Mouse (Mus musculus) lung, postnatal 36 days (tissue): ENCODE results near the gene Cog5.

Experiments used
- DNase-seq: peaks from one replicate; pipeline ENCODE4 v3.0.0; 2022; ENCODE audit warnings: mixed read lengths

Gene Cog5

DNA sequence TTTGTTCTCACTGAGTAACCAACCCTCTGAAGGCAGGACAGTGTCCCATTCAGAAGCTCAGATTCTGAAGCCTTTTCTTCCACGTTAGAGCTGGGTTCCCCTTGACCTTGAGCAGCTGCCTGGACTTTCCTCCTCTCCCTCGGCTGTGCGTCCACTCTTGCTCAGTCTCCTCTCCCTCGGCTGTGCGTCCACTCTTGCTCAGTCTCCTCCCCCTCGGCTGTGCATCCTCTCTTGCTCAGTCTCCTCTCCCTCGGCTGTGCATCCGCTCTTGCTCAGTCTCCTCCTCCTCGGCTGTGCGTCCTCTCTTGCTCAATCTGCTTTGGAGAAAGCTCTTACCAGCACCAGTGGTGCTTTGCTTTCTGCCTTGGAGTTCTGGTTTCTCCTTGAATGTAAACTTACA lies 171.2 kb downstream of the Cog5 start:
- DNase-seq = peak; percentile 2

DNA sequence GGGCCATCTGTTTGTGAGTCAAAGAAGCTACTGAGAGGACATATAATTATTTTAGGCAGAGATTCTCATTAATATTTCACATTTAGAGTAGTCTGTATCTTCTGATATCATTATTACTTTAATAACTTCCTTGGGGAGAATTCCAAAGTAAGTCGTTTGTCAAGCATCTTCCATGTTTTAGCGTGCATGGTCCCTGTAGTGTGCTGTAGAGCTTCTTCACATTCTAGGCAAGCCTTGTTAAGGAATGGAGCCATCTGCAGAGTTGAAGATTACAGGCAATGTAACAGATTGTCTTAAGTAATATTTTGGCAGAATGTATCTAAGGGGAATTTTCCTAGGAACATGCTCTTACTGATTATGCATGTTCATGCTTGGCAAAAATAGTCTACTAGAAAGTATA lies 171.8 kb downstream of the Cog5 start:
- no peak for DNase-seq

DNA sequence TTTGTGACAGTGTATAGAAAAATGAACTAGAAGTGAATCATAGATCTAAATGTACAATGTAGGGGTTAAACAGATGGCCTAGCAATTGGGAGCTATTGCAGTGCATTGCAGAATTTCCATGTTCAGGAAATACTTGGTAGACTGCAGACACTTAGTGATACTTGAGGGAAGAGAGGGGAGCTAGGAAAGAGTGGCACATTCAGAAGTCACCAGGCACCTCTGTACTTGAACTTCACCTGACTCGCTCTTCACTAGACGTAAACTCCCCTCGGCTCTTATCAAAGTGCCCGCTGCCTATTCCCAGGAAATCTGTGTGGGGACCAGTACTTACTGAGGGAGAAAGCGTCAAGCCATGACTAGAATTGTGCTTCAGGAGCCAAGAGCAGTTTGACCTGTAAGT lies 180.8 kb downstream of the Cog5 start:
- peak; percentile 25 for DNase-seq

DNA sequence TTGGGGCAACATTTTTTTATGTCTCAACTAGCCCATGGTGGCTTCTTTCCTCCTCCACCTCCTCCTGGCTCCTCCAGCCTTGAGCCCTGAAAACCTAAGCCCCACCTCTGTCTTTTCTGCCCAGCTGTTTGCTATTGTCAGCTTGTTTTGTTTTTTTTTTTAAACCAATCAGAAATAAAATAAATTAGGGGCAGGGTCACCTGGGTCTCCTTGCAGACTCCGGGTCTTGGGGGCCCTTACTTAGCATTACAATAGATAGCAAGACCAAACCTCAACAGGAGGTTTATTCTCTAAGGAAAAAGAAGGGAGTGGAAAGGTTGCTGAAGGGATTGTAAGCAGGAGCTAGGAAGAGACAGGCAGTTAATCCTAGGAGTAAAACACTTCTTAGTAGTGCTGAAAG lies 181.5 kb downstream of the Cog5 start:
- DNase-seq = no peak

DNA sequence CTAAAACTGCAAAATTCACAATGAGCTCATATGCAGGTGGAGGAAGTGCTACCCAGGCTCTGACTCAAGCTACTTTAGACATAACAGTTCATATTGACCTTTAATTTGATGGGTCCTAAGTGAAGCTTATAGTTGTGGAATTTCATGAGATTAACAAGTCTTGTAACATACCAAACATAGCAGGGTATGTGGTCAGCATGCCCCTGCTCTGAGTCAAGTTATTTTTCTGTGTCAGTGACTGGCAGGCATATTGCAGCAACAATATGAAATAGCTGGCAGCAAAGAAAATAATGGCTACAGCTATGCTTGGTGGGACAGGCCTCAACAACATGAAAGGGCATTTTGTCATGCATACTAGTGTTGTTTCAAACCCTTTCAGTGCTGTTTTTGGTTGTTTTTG lies 183.9 kb downstream of the Cog5 start:
- no peak for DNase-seq

DNA sequence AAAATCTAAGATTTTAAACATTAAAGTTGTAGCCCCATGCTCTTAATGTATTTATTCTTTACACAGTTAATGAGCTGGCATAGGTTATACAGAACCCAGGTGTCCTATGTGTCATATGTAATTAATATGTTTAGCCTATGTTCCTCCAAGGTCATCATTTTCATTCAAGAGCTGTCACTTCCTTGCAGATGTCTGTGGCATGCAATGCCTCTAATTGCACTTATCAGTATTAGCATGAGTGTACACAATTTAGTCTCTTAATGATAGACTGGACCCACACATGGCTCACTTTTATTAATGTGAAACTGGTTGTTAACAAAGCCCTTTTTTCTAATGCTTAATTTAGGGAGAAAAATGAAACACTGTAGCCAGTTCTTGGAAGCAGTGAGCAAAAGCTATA lies 184.6 kb downstream of the Cog5 start:
- no peak for DNase-seq

DNA sequence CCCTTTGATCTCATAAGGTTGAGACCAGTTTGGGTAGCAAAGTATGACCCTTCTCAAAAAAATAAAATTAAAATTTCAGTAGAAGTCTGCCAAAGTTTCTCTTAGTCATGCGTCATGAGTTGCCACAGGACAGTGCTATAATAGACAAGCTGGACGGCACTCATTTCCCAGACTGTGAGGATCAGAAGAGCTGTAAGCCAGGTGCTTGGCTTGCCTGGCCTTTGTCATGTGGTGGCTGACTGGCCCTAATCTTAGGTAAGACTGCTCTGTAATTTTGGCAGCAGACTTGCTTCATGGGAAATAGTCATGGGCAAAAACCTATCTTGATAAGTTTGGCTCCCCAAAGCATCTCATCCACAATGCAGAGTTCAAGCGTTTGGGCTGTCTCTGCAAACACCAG lies 191.4 kb downstream of the Cog5 start:
- no peak for DNase-seq

DNA sequence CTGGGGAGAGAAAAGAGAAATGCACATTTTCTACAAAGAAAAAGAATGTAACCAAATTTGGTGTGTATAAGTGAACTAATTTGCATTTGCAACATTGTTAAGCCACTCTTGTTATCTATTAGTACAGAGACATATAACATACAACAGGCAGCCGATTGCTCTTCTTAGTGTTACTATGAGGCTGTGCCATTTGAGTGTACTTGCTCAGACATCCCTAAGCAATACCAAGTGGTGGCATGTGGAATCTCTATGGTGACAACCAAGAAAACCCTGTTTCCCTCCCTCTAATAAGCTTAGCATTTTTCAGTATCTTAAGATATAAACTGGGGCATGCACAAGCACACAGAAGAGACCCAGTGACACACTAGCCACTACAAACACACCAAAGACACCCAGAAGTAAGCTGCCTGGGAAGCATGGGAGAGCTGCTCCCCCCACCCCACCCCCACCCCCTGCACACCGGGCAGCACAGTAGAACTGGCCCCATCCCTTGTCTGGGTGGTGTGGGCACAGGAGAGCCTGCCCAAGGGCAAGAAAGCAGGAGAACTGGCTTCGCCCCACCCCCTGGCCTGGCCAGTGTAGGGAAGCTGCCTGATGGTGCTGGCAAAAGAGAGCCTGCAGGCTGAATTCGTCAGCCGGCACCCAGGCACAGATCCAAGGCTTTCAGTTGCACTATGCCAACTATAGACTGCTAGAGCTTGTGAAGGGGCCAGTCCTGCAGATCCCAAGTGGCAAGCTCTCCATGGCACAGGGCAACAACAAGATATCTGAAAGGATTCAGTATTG lies 194.2 kb downstream of the Cog5 start:
- DNase-seq = peak; percentile 79

DNA sequence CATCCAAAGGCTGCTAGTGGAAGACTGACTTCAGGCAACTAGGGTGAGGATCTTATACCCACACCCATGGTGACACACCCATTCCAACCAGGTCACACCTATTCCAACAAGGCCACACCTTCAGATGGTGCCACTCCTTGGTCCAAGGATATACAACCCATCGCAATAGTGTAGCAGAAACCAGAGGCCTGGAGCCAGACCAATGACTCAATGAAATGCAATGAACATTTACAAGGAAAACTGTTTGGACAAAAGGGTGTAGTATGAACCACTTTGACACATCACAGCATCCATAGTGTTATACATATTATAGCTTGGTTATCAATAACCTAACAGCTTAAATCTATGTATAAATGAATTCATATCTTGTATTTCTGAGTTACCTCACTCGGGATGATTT lies 194.9 kb downstream of the Cog5 start:
- DNase-seq = no peak

DNA sequence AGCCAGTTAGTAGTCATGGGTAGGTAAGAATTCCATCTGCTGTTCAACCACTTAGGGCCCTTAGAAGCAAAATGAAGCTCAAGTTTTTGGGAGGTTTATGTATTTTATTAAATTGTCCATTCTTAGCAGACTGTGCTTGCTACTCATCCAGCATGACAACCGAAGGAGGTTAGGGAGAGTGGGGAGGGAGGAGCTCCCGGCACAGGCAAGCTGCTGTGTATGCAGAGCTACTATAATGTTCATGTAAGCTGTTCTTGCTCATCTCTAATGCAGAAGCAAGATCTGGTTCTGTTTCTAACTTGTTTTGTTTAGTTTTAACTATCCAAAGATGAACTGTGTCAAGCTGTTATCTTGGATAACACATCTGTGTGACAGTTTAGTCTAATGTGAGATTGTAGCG lies 199.4 kb downstream of the Cog5 start:
- DNase-seq = no peak

DNA sequence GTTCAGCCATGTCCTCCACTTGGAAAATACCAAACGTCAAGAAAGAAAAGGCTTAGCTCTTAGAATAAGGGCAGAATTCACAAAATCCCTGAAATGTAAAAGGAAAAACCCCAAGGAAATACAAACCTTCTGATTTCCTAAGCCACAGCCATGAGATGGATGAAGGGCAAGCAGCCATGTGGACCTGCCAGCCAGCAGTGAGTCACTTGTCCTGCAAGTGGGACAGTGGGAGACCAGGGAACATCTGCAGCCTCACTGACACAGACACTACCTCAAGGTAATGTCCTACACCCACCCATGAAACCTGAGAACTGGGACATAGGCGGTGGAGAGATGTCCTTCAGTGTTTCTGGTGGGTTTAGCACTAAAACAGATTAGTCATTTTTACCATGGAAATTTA lies 200.1 kb downstream of the Cog5 start:
- DNase-seq = no peak

DNA sequence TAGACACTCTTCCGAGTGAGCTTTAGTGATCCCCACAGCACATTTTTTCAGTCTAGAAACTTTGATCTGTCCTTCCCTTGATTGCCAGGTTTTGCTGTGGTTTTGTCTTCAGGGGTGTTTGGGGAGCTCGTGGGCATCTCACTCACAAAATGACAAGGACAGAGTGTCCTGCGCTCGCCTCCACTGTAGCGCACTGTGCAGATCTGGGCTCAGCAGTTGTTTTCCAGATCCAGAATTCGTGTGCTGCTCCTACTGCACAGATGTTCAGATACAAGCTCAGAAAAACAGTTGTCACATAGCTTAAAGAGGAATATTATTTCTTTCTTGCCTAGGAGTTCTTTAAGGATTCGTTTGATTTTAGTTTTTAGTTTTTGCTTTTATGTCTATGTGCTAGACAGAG lies 203.1 kb downstream of the Cog5 start:
- DNase-seq = no peak

DNA sequence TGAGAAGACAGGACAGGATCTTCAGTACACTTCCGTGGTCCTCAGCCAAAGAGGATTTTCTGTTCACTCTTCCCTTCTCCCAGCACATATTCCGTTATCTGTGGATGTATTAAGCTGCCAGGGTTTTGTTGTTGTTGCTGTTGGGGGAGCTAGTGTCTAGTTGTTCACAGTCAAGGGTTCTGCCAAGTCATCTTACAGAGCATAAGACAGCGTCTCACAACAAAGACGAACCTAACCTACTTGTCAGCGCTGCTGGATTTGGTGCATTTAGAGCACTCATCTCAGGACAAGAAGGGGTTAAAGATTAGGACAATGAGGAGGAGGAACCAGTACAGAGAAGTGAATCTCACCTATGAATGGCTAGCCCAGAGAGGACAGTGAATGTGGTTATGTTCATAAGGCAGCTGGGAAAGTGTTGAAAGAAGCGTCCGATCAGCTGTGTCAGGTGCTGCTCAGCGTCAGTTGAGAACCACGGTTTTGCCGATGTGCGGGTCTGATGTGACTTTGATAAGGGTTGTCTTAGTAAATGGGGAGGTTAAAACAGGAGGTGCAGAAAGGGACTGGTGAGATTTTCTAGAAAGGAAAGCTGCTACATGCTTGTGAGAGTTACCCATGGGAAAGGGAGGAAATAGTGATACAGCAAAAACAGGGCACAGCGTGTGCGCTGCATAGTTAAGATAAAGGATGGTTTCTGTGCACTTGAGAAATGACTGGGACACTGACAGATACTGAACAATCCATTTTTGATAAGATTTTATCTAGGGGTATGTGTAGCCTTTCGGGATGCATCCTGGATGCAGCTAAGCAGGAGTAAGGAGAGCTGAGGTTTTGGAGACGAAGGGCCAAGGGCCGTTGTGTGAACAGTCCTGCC lies 208.2 kb downstream of the Cog5 start:
- DNase-seq = no peak

DNA sequence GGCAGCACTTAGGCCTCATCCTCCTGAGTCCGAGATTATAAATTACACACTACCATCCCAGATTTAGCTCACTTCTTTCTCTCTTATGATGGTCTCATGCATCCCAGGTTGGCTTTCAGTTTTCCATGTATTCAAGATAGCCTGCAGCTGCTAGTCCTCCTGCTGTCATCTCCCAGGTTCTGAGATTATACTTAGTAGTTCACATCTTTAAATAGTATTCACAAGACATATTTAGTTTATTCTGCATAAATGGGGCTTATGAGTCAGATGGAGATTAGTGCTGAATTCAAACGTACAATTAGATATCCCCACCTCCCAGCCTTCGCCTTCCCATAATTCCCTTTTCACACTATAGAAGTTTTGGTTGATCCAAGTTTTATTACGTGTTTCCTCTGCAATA lies 222.1 kb downstream of the Cog5 start:
- DNase-seq = no peak

DNA sequence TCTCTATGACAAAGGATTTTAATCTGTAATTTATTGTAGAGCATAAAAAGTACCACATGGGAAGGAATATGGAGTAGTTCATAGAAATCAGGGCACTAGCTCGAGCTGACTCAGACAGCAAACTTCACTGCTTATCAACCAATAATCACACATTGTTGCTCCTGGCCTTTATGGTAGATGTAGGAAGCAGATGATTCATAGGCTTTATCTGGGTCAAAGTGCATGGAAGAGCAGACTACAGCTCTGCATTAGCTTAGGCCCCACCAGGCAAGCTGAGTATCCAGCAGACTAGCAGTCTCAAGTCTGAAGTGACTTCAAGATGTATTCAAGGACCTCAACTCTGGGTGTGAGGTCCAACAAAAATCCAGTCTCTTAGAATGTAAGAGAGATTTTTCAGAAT lies 228.1 kb downstream of the Cog5 start:
- no peak for DNase-seq

DNA sequence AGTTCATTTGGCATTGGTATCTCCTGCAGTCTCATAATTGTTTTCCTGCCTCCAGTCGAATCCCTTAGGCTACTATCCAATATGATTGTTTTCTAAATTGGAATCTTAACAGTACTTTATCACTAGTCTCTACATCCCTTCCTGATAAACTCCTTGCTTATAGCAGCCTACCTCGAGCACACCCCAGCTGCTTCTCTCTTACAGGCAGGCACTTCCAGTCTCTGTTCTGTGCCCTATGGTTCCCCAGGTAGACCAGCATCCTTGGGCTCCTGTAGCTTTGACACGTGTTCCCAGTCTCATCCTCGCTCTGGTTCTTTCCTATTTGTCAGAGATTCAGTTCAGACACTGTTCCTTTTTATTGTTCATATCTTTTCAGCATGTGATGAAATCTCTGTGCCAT lies 229.7 kb downstream of the Cog5 start:
- DNase-seq = no peak

DNA sequence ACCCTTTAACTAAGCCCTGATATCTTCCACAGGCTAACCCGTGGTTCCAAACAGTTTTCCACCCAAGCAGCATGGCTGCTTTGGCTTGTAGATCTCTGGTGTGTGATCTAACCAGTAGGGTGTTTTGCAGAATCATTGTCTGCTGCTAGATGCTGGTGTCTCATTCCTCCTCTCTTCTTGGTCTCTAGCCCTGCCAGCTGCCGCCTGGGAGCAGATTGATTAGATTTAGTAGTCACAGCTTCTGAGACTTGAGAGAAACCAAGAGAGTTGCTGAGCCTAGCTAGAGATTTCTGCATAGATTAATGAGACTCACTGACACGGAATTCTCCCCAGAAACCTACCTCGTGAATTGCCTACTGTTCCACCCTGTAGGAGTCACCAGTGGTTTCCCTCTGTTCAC lies 230.4 kb downstream of the Cog5 start:
- no peak for DNase-seq

DNA sequence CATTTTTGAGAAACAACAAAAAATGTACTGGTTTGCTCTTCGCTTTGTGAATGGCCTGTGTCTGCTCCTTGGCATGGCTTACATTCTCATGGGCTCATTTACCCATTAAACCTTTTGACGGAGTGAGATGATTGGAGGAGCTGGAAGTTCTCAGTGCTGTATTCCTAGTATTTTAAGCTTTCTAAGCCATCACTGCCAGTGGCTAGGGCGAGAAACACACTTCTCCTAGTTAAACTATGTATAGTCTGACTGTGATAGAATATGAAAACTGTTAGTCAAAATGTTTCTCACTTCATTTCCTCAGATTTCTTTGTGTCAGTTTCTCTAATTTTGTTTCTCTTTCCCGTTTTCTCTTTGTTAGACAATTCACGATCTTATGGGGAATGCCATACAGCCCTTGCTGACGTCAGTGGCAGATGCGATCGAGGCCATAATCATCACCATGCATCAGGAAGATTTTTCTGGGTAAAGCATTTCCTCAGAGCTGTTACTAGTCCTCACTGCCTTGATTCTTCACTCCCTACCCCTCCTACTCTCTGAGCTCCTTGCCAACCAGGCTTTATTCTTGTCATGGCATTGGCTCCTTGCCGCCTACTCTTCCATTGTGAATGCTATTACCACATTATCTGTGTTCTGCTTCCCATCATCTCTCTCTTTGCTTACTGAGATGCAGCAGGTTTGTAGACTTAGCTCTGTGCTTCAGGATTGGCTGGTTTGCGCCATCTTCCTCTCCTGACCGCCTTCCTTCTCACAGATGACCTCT lies 231.4 kb downstream of the Cog5 start:
- no peak for DNase-seq

DNA sequence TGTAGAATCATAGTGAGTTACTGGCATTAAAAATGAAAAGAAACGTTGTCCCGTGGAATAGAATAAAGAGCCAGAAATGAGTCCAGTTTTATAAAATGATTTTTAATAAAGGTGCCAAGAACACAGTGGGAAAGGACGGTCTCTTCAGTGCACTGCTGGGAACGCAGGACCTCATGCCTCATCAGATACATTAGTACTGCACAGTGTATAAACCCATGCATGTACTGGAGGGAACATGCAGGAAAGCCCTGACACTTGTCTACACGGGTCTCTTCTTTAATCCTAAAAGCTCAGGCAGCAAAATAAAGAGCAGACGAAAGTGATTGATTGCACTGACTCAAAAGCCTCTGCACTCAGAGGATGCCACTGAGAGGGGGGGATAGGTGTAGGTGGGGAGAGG lies 236.0 kb downstream of the Cog5 start:
- no peak for DNase-seq

DNA sequence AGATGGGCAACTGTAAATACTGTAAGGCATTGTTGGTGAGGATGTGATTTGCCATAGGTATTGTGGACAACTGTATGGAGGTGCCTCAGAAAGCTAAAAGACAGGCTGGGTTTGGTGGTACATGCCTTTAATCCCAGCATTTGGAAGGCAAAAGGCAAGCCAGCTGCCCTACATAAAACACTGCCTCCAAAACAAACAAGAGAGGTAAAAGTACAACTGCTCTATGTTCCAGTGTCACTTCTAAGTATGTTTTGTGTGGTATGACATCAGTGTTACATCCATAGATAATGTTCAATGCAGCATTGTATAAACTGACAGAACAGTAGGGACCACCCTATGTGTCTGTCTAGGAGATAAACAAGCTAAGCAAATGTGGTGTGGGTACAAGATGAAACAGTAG lies 237.4 kb downstream of the Cog5 start:
- no peak for DNase-seq

DNA sequence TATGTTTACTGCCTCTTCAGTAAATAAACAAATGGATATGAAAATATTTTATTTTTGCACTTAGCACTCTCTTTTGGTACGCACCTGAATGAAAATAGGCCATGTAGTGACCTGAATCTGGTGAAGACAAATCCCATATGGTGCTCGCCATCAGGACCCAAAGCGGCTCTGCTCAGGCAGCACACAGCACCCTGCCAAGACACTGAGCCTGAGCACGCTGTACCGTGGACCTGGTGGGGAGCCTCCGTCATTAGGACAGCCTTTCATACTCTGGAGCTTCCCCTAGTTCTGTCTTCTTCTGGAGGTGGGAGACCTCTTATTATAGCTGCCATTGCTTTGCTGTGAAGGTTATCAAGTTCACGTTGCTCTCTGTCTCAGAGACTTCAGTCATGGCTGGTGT lies 238.1 kb downstream of the Cog5 start:
- no peak for DNase-seq

DNA sequence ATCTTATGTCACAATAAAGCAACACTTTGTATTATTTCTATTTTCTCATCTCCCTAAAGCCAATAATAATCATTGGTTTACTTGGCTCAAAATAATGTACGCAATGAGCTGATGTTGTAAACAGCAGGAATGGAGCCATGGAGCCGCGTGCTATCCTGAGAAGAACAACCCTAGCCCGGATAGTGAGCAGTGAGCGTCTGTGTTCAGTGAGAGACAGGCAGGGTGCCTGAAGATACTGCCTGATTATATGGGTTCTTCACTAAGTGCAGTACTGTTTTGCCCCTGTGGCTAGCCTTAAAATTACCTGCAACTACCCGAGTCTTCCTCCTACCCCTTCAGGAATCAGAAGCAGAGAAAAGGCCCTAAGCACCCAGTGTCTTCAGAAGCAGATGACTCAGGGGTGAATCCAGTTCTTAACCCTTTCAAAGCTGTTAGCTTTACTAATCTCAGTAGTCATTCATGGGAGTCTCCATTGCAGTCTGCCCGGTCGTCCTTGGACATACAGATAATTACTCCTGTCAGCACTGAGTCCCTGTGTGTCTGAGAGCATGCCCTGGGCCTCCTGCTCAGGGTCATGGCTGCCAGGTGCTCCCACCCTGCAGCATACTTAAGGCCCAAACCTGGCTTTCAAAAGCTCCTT lies 240.5 kb downstream of the Cog5 start:
- no peak for DNase-seq

DNA sequence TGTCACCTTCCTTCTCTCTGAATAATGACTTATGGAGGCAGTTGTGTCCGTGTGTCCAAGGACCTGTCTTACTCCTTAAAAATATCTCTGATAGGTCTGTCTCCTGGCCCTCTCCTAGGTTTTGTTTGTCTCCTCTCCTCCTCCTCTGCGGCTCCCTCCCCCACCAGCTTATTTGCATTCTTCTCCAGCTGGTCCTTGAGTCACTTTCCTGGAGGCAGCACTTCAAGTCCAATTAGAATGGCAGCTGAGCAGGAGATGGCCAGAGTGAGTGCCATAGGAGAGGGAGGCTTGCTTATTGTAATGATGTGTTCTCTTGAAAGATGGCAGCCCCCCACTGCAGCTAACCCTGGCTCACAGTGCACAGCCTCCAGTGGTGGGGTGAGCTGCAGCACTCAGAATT lies 241.2 kb downstream of the Cog5 start:
- DNase-seq = peak; percentile 65
